Mouse (Mus musculus) ES-E14 (cell line): ENCODE results near the gene Dab1. TPM values are rescaled to one million over a fixed set of nuclear protein-coding genes. Genes with fewer than 3 reads are reported as not detected.

Source experiments
- DNase-seq: peaks from one replicate; pipeline ENCODE4 v3.0.0-alpha.2; 2013; ENCODE audit warnings: low read depth, low spot score
- H3K27ac ChIP-seq: 2 replicates; pipeline ENCODE4 v1.5.1; 2012; ENCODE audit warnings: low read depth, mild to moderate bottlenecking, low read length, moderate library complexity, mixed read lengths; ENCODE audit not compliant: poor library complexity, insufficient read depth, severe bottlenecking
- H3K36me3 ChIP-seq: 2 replicates; pipeline ENCODE4 v1.6.1; 2012; ENCODE audit warnings: mild to moderate bottlenecking, low read length, moderate library complexity, mixed read lengths; ENCODE audit not compliant: control insufficient read depth, poor library complexity, insufficient read depth, severe bottlenecking
- H3K4me1 ChIP-seq, 2 experiments: fragments of 150-350 bp in 1 of 2; sonication (generic) in 1 of 2; 2 replicates each; pipeline ENCODE4 v1.6.1; 2012; ENCODE audit warnings: low read length in 2 of 2, mild to moderate bottlenecking in 1 of 2, mixed read lengths in 1 of 2; ENCODE audit not compliant: control insufficient read depth in 2 of 2, insufficient read depth in 2 of 2, poor library complexity in 1 of 2
- H3K4me3 ChIP-seq, 2 experiments: fragments of 150-350 bp in 1 of 2; sonication (generic) in 1 of 2; 2 replicates each; pipeline ENCODE4 v1.5.1; 2012; ENCODE audit warnings: low read length in 2 of 2, low read depth in 1 of 2, mild to moderate bottlenecking in 1 of 2, mixed read lengths in 1 of 2; ENCODE audit not compliant: insufficient read depth in 1 of 2, poor library complexity in 1 of 2, severe bottlenecking in 1 of 2
- H3K9ac ChIP-seq: 2 replicates; pipeline ENCODE4 v1.6.1; 2012; ENCODE audit warnings: low read depth, mild to moderate bottlenecking, low read length, mixed read lengths; ENCODE audit not compliant: poor library complexity, insufficient read depth, severe bottlenecking
- H3K9me3 ChIP-seq: fragments of 150-350 bp; sonication (generic); 2 replicates; pipeline ENCODE4 v1.6.1; 2012; ENCODE audit warnings: low read depth, mild to moderate bottlenecking, low read length; ENCODE audit not compliant: control insufficient read depth, insufficient read depth
- CHD2 ChIP-seq: IDR thresholded peaks from 2 replicates; pipeline ENCODE4 v1.6.1; 2014; ENCODE audit warnings: mild to moderate bottlenecking, low read depth, low read length, inconsistent platforms
- HCFC1 ChIP-seq: IDR thresholded peaks from 2 replicates; pipeline ENCODE4 v1.6.1; 2012; ENCODE audit warnings: low read length, inconsistent platforms, borderline replicate concordance; ENCODE audit not compliant: insufficient read depth
- MAFK ChIP-seq: IDR thresholded peaks from 2 replicates; pipeline ENCODE4 v1.6.1; 2014; ENCODE audit warnings: mild to moderate bottlenecking, low read depth, low read length, inconsistent platforms; ENCODE audit not compliant: insufficient read depth
- ZC3H11A ChIP-seq: IDR thresholded peaks from 2 replicates; pipeline ENCODE4 v1.6.1; 2012; ENCODE audit warnings: low read depth, mild to moderate bottlenecking, inconsistent platforms, low read length, borderline replicate concordance
- ZNF384 ChIP-seq: IDR thresholded peaks from 2 replicates; pipeline ENCODE4 v1.6.1; 2012; ENCODE audit warnings: low read depth, low read length, inconsistent platforms
- in situ Hi-C, 2 experiments: fragments of 600-800 bp; cut with MboI; formaldehyde crosslinking; loops; one replicate each; pipeline ENCODE4 v1.15.1; 2025; ENCODE audit warnings: low sequenced_read_pairs in 2 of 2, inconsistent platforms in 1 of 2; ENCODE audit not compliant: unreplicated experiment in 2 of 2
- total RNA-seq: library from RNA; depleted of rRNA; stranded (reverse); fragments of 300-350 nt; gene quantifications from 2 replicates; pipeline ENCODE4 v1.2.3, GENCODE M21; 2012

The Dab1 gene
- total RNA-seq, 1 experiment: 7.9 TPM

- Histone ChIP-seq H3K9me3 (no peaks in the 10 kb centered on the region), H3K4me1 (no peaks in the 10 kb centered on the region), H3K4me3 (no peak overlapping the region), H3K36me3 (no peaks in the 10 kb centered on the region), H3K27ac (no peak overlapping the region), H3K9ac (no peak overlapping the region)
- in situ Hi-C loops: no loop called here
- TF ChIP-seq CHD2: no peak
- no peak for TF ChIP-seq HCFC1
- TF ChIP-seq MAFK: no peak
- no peak for TF ChIP-seq ZC3H11A
- no peak for TF ChIP-seq ZNF384
- DNase-seq: no peak
Measured at GRCm38 (mm10) chr4:104431231-104431855, 812.2 kb downstream of the Dab1 start.

GRCm38 (mm10) chr4:104432150-104432549 is 813.0 kb downstream of the Dab1 start:
- Histone ChIP-seq H3K36me3 (no peaks in the 10 kb centered on the region), H3K9ac (no peak overlapping the region), H3K9me3 (no peaks in the 10 kb centered on the region), H3K27ac (no peak overlapping the region), H3K4me3 (no peak overlapping the region), H3K4me1 (no peaks in the 10 kb centered on the region)
- in situ Hi-C loops: no loop called here
- no peak for TF ChIP-seq ZC3H11A
- TF ChIP-seq MAFK: no peak
- no peak for TF ChIP-seq CHD2
- TF ChIP-seq HCFC1: no peak
- TF ChIP-seq ZNF384: no peak
- DNase-seq: no peak

DNA sequence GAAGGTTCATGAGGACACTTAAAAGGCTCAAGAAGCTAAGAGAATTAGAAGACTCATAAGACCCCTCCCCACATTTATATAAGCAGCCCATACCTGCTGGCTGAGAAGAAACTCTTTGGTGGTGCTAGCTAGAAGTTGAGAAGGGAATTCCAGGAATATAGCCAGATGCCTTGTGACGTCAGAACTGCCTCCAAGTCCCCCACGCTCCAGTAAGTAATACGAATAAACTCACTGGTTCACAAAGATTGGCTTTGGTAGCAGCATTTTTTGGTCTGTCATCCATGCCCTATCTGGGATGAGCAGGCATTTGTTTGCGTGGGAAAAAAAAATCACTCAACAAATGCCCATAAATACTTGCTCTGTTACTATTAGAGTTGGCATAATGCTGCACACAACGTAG is 816.6 kb downstream of the Dab1 start:
- no peaks in the 10 kb centered on the region for H3K36me3 ChIP-seq
- in situ Hi-C loops: no loop called here
- H3K4me1 ChIP-seq: no peaks in the 10 kb centered on the region
- H3K9me3 ChIP-seq: no peaks in the 10 kb centered on the region
- H3K27ac ChIP-seq: no peak overlapping the region
- H3K9ac ChIP-seq: no peak overlapping the region
- no peak for TF ChIP-seq CHD2
- no peak for TF ChIP-seq ZNF384
- no peak for TF ChIP-seq ZC3H11A
- TF ChIP-seq MAFK: no peak
- no peak for TF ChIP-seq HCFC1
- DNase-seq: no peak
- H3K4me3 ChIP-seq: no peak overlapping the region

GRCm38 (mm10) chr4:104436411-104436810 is 817.3 kb downstream of the Dab1 start:
- Histone ChIP-seq H3K36me3 (no peaks in the 10 kb centered on the region), H3K9me3 (no peaks in the 10 kb centered on the region), H3K4me3 (no peak overlapping the region), H3K4me1 (no peaks in the 10 kb centered on the region), H3K9ac (no peak overlapping the region), H3K27ac (no peak overlapping the region)
- TF ChIP-seq ZNF384: no peak
- no peak for TF ChIP-seq MAFK
- no peak for TF ChIP-seq HCFC1
- TF ChIP-seq ZC3H11A: no peak
- TF ChIP-seq CHD2: no peak
- in situ Hi-C loops: no loop called here
- DNase-seq: no peak
